Mouse (Mus musculus): ENCODE data around the gene Olfr504. TPM values are rescaled to one million over a fixed set of nuclear protein-coding genes. Genes with fewer than 3 reads are reported as not detected.
"Not testable (repeated sequence)": the region's sequence is repeated elsewhere in the genome, so short reads cannot be mapped to it uniquely, and the experiment has no call there.

Gene Olfr504
- polyA plus RNA-seq (2014; fragmentation: Nextera tagmentation; extraction: Ambion mirVana) = not detected in 2 replicates

GRCm38 (mm10) chr7:108565693-108566092 lies at the start of gene Olfr504:
TSS of gene Olfr504 (minus strand) at chr7:108565793.
- Histone ChIP-seq H3K4me2 (ENCODE audit: low read depth, low read length) (no peak within 1 kb of the TSS), H3K4me3 (ENCODE audit: low read depth, low read length) (no peak within 1 kb of the TSS), H3K27me3 (replicated peaks; ENCODE audit: control insufficient read depth, insufficient read depth, low read length) (no peaks in the 10 kb centered on the region), H3K9ac (ENCODE audit: low read depth, low read length) (no peak within 1 kb of the TSS), H3K36me3 (ENCODE audit: control insufficient read depth, insufficient read depth, low read length) (no peaks in the 10 kb centered on the region), H3K27ac (replicated peaks; ENCODE audit: low read depth, low read length) (no peak within 1 kb of the TSS), H3K9me3 (ENCODE audit: control insufficient read depth, low read length) (no peaks in the 10 kb centered on the region), H3K4me1 (ENCODE audit: control insufficient read depth, insufficient read depth, low read length) (no peaks in the 10 kb centered on the region)
- DNase-seq (ENCODE audit: low spot score) (no peak), ATAC-seq (ENCODE audit: low read depth) (no peak)
- 95% methylated on average over 1 of the region's 1 CpGs for WGBS

- 86% methylated on average over 2 of the region's 2 CpGs for WGBS
- Histone ChIP-seq H3K9me3 (ENCODE audit: control insufficient read depth, low read length) (no peaks in the 10 kb centered on the region), H3K9ac (ENCODE audit: low read depth, low read length) (no peak overlapping the region), H3K27me3 (replicated peaks; ENCODE audit: control insufficient read depth, insufficient read depth, low read length) (no peaks in the 10 kb centered on the region), H3K4me1 (ENCODE audit: control insufficient read depth, insufficient read depth, low read length) (no peaks in the 10 kb centered on the region), H3K4me3 (ENCODE audit: low read depth, low read length) (no peak overlapping the region), H3K4me2 (ENCODE audit: low read depth, low read length) (no peak overlapping the region), H3K27ac (replicated peaks; ENCODE audit: low read depth, low read length) (no peak overlapping the region), H3K36me3 (ENCODE audit: control insufficient read depth, insufficient read depth, low read length) (no peaks in the 10 kb centered on the region)
- ATAC-seq (ENCODE audit: low read depth) = no peak
- no peak for DNase-seq (ENCODE audit: low spot score)
These were observed 48.5 kb upstream of the Olfr504 start for GRCm38 (mm10) chr7:108614110-108614509.

GRCm38 (mm10) chr7:108610487-108610886 lies 44.9 kb upstream of the Olfr504 start, which contains the start of gene Olfr506:
TSS of gene Olfr506 (plus strand) at chr7:108610787.
- Histone ChIP-seq H3K4me3 (ENCODE audit: low read depth, low read length) (no peak within 1 kb of the TSS), H3K4me1 (ENCODE audit: control insufficient read depth, insufficient read depth, low read length) (no peaks in the 10 kb centered on the region), H3K9ac (ENCODE audit: low read depth, low read length) (no peak within 1 kb of the TSS), H3K27ac (replicated peaks; ENCODE audit: low read depth, low read length) (no peak within 1 kb of the TSS), H3K36me3 (ENCODE audit: control insufficient read depth, insufficient read depth, low read length) (no peaks in the 10 kb centered on the region), H3K9me3 (ENCODE audit: control insufficient read depth, low read length) (no peaks in the 10 kb centered on the region), H3K27me3 (replicated peaks; ENCODE audit: control insufficient read depth, insufficient read depth, low read length) (no peaks in the 10 kb centered on the region), H3K4me2 (ENCODE audit: low read depth, low read length) (no peak within 1 kb of the TSS)
- ATAC-seq (ENCODE audit: low read depth) = no peak
- no peak for DNase-seq (ENCODE audit: low spot score)

GRCm38 (mm10) chr7:108601916-108602315 lies 36.3 kb upstream of the Olfr504 start:
- H3K9me3 ChIP-seq (ENCODE audit: control insufficient read depth, low read length); H3K36me3 ChIP-seq (ENCODE audit: control insufficient read depth, insufficient read depth, low read length); H3K9ac ChIP-seq (ENCODE audit: low read depth, low read length); H3K27ac ChIP-seq (replicated peaks; ENCODE audit: low read depth, low read length); H3K4me2 ChIP-seq (ENCODE audit: low read depth, low read length); ATAC-seq (ENCODE audit: low read depth); H3K4me3 ChIP-seq (ENCODE audit: low read depth, low read length); H3K4me1 ChIP-seq (ENCODE audit: control insufficient read depth, insufficient read depth, low read length); H3K27me3 ChIP-seq (replicated peaks; ENCODE audit: control insufficient read depth, insufficient read depth, low read length); DNase-seq (ENCODE audit: low spot score): not testable (repeated sequence)
- WGBS = 85% methylated on average over 3 of the region's 3 CpGs

- H3K4me3 ChIP-seq (ENCODE audit: low read depth, low read length) = no peak overlapping the region
- H3K9me3 ChIP-seq (ENCODE audit: control insufficient read depth, low read length) = no peaks in the 10 kb centered on the region
- no peaks in the 10 kb centered on the region for H3K36me3 ChIP-seq (ENCODE audit: control insufficient read depth, insufficient read depth, low read length)
- ATAC-seq (ENCODE audit: low read depth) (no peak), DNase-seq (ENCODE audit: low spot score) (no peak)
- WGBS = 91% methylated on average over 1 of the region's 1 CpGs
- H3K27ac ChIP-seq (replicated peaks; ENCODE audit: low read depth, low read length) = no peak overlapping the region
- no peaks in the 10 kb centered on the region for H3K27me3 ChIP-seq (replicated peaks; ENCODE audit: control insufficient read depth, insufficient read depth, low read length)
- no peak overlapping the region for H3K9ac ChIP-seq (ENCODE audit: low read depth, low read length)
- H3K4me2 ChIP-seq (ENCODE audit: low read depth, low read length) = no peak overlapping the region
- no peaks in the 10 kb centered on the region for H3K4me1 ChIP-seq (ENCODE audit: control insufficient read depth, insufficient read depth, low read length)
These were observed 24.2 kb upstream of the Olfr504 start for GRCm38 (mm10) chr7:108589797-108590196.

- not testable (repeated sequence) for H3K4me2 ChIP-seq (ENCODE audit: low read depth, low read length); ATAC-seq (ENCODE audit: low read depth)
- 45% methylated on average over 1 of the region's 1 CpGs for WGBS
These were observed 21.4 kb downstream of the Olfr504 start, which contains the start of gene Olfr503 for GRCm38 (mm10) chr7:108544227-108544626. TSS of gene Olfr503 (plus strand) at chr7:108544527.

GRCm38 (mm10) chr7:108542416-108542815 lies 23.2 kb downstream of the Olfr504 start:
- Histone ChIP-seq H3K4me1 (ENCODE audit: control insufficient read depth, insufficient read depth, low read length) (no peaks in the 10 kb centered on the region), H3K4me3 (ENCODE audit: low read depth, low read length) (no peak overlapping the region), H3K9me3 (ENCODE audit: control insufficient read depth, low read length) (no peaks in the 10 kb centered on the region), H3K27ac (replicated peaks; ENCODE audit: low read depth, low read length) (no peak overlapping the region), H3K4me2 (ENCODE audit: low read depth, low read length) (no peak overlapping the region), H3K27me3 (replicated peaks; ENCODE audit: control insufficient read depth, insufficient read depth, low read length) (no peaks in the 10 kb centered on the region), H3K9ac (ENCODE audit: low read depth, low read length) (no peak overlapping the region), H3K36me3 (ENCODE audit: control insufficient read depth, insufficient read depth, low read length) (no peaks in the 10 kb centered on the region)
- DNase-seq (ENCODE audit: low spot score) = no peak
- no peak for ATAC-seq (ENCODE audit: low read depth)
- 81% methylated on average over 13 of the region's 13 CpGs for WGBS

More at GRCm38 (mm10) chr7:108544227-108544626, 21.4 kb downstream of the Olfr504 start, which contains the start of gene Olfr503:
- H3K36me3 ChIP-seq (ENCODE audit: control insufficient read depth, insufficient read depth, low read length); H3K27me3 ChIP-seq (replicated peaks; ENCODE audit: control insufficient read depth, insufficient read depth, low read length); H3K4me3 ChIP-seq (ENCODE audit: low read depth, low read length); H3K4me1 ChIP-seq (ENCODE audit: control insufficient read depth, insufficient read depth, low read length); H3K27ac ChIP-seq (replicated peaks; ENCODE audit: low read depth, low read length); H3K9ac ChIP-seq (ENCODE audit: low read depth, low read length); DNase-seq (ENCODE audit: low spot score); H3K9me3 ChIP-seq (ENCODE audit: control insufficient read depth, low read length): not testable (repeated sequence)

GRCm38 (mm10) chr7:108524965-108525364 lies 40.6 kb downstream of the Olfr504 start, which contains the start of gene Olfr502:
TSS of gene Olfr502 (minus strand) at chr7:108525065.
- no peak within 1 kb of the TSS for H3K9ac ChIP-seq (ENCODE audit: low read depth, low read length)
- H3K27me3 ChIP-seq (replicated peaks; ENCODE audit: control insufficient read depth, insufficient read depth, low read length) = no peaks in the 10 kb centered on the region
- H3K36me3 ChIP-seq (ENCODE audit: control insufficient read depth, insufficient read depth, low read length) = no peaks in the 10 kb centered on the region
- H3K27ac ChIP-seq (replicated peaks; ENCODE audit: low read depth, low read length) = no peak within 1 kb of the TSS
- H3K4me1 ChIP-seq (ENCODE audit: control insufficient read depth, insufficient read depth, low read length) = no peaks in the 10 kb centered on the region
- no peak for ATAC-seq (ENCODE audit: low read depth)
- no peak within 1 kb of the TSS for H3K4me3 ChIP-seq (ENCODE audit: low read depth, low read length)
- DNase-seq (ENCODE audit: low spot score) = no peak
- H3K4me2 ChIP-seq (ENCODE audit: low read depth, low read length) = no peak within 1 kb of the TSS
- 80% methylated on average over 1 of the region's 1 CpGs for WGBS
- no peaks in the 10 kb centered on the region for H3K9me3 ChIP-seq (ENCODE audit: control insufficient read depth, low read length)

Data from embryonic facial prominence, embryonic 14.5 days (tissue).